Mouse (Mus musculus) erythroblast, embryonic 14.5 days (primary cell): ENCODE data around the gene Vwf.

Experiments
- GATA1 ChIP-seq: IDR thresholded peaks from 2 replicates; pipeline ENCODE4 v1.6.1; 2012; ENCODE audit warnings: low read length, inconsistent platforms, mixed read lengths
- TAL1 ChIP-seq: IDR thresholded peaks from 3 replicates; pipeline ENCODE4 v1.6.1; 2012; ENCODE audit warnings: low read length, inconsistent platforms, mixed read lengths

DNA sequence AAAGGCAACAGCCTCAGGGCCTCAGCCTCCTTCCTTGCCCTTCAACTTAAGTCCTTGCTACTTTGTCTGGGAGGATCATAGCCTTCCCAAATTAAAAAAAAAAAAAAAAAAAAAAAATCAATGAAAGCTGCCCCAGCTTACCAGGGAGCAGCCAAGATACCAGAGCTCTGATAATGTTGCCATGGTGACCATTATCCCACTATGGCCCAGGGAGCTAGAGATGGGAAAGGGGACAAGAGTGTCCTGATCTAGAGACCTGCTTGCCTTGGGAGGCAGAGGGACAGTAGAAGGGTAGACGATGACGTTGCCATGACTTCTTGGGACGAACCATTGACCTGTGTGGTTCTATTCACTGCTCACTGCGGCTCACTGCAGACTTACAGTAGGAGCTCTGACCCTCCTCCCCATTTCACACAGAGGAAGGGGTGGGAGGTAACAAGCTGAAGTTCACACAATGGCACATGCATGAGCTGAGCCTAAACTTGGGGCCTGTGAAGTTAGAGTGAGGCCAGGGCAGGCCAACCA, 39.5 kb downstream of the Vwf start:
- TF ChIP-seq GATA1 (no peak), TAL1 (no peak)
